Mouse (Mus musculus) 3134 (cell line): Measurements from ENCODE around the gene Fth1.

Experiments
- DNase-seq: peaks from one replicate; pipeline ENCODE4 v3.0.0-alpha.2; 2011; ENCODE audit warnings: low spot score; ENCODE audit not compliant: insufficient read length; ENCODE audit errors: extremely low read depth

The Fth1 gene

GRCm38 (mm10) chr19:9991304-9991703 is 10.9 kb downstream of the Fth1 start:
- no peak for DNase-seq

GRCm38 (mm10) chr19:9992011-9992958 is 11.9 kb downstream of the Fth1 start:
- DNase-seq = no peak

- DNase-seq = peak; percentile 50
These were observed 12.7 kb downstream of the Fth1 start for GRCm38 (mm10) chr19:9993036-9993656.

- no peak for DNase-seq
These were observed 17.0 kb downstream of the Fth1 start for GRCm38 (mm10) chr19:9997204-9998062.

GRCm38 (mm10) chr19:9998063-9998416 is 17.6 kb downstream of the Fth1 start:
- DNase-seq = no peak

- DNase-seq = no peak
These were observed 18.5 kb downstream of the Fth1 start for GRCm38 (mm10) chr19:9998736-9999486.

GRCm38 (mm10) chr19:10000330-10000729 is 19.9 kb downstream of the Fth1 start:
- DNase-seq = no peak

GRCm38 (mm10) chr19:10001206-10001969 is 21.0 kb downstream of the Fth1 start, which contains the start of the genes Best1 and Rab3il1:
TSS of gene Best1 (minus strand) at chr19:10001633.
TSS of gene Rab3il1 (plus strand) at chr19:10001669.
- DNase-seq = no peak

GRCm38 (mm10) chr19:10003696-10004095 is 23.3 kb downstream of the Fth1 start:
- no peak for DNase-seq

- DNase-seq = no peak
These were observed 31.0 kb downstream of the Fth1 start for GRCm38 (mm10) chr19:10011408-10011807.

GRCm38 (mm10) chr19:10012827-10013278 is 32.5 kb downstream of the Fth1 start:
- DNase-seq = peak; percentile 71

GRCm38 (mm10) chr19:10013348-10013747 is 33.0 kb downstream of the Fth1 start:
- no peak for DNase-seq

GRCm38 (mm10) chr19:10013913-10014312 is 33.5 kb downstream of the Fth1 start:
- no peak for DNase-seq

GRCm38 (mm10) chr19:10014824-10015223 is 34.4 kb downstream of the Fth1 start:
- no peak for DNase-seq

GRCm38 (mm10) chr19:10015442-10015841 is 35.0 kb downstream of the Fth1 start:
- DNase-seq = no peak

GRCm38 (mm10) chr19:10016151-10016550 is 35.8 kb downstream of the Fth1 start:
- DNase-seq = no peak

GRCm38 (mm10) chr19:10017637-10018526 is 37.5 kb downstream of the Fth1 start:
- peak; percentile 81 for DNase-seq

- no peak for DNase-seq
These were observed 38.1 kb downstream of the Fth1 start for GRCm38 (mm10) chr19:10018527-10018818.
